Mouse (Mus musculus): ENCODE results near the gene Pdzd8. TPM values are rescaled to one million over a fixed set of nuclear protein-coding genes. Genes with fewer than 3 reads are reported as not detected.

The Pdzd8 gene
- polyA plus RNA-seq, 1 experiment from 2014 or later = 6.9 TPM

GRCm38 (mm10) chr19:59352760-59353159 lies 7.2 kb upstream of the Pdzd8 start:
- no peak overlapping the region for H3K27ac ChIP-seq
- WGBS = 22% methylated on average over 3 of the region's 3 CpGs
- no peak for ATAC-seq (replicated peaks; ENCODE audit: insufficient number of reproducible peaks, insufficient read depth, low FRiP score, low read depth)

GRCm38 (mm10) chr19:59351151-59351889 lies 5.7 kb upstream of the Pdzd8 start:
- 41% methylated on average over 15 of the region's 15 CpGs for WGBS
- Histone ChIP-seq H3K9ac (no peak overlapping the region), H3K27me3 (peaks cover 31% of the 10 kb centered on the region), H3K9me3 (replicated peaks) (no peaks in the 10 kb centered on the region), H3K4me3 (no peak overlapping the region), H3K36me3 (no peaks in the 10 kb centered on the region), H3K27ac (no peak overlapping the region), H3K4me2 (no peak overlapping the region), H3K4me1 (replicated peaks) (peaks cover 6% of the 10 kb centered on the region)
- ATAC-seq (replicated peaks; ENCODE audit: insufficient number of reproducible peaks, insufficient read depth, low FRiP score, low read depth) = no peak

More at GRCm38 (mm10) chr19:59352760-59353159, 7.2 kb upstream of the Pdzd8 start:
- no peak overlapping the region for H3K9ac ChIP-seq
- no peak overlapping the region for H3K4me3 ChIP-seq
- H3K9me3 ChIP-seq (replicated peaks) = no peaks in the 10 kb centered on the region
- H3K27me3 ChIP-seq = peaks cover 35% of the 10 kb centered on the region
- H3K4me1 ChIP-seq (replicated peaks) = peaks cover 12% of the 10 kb centered on the region
- H3K4me2 ChIP-seq = no peak overlapping the region
- H3K36me3 ChIP-seq = no peaks in the 10 kb centered on the region

DNA sequence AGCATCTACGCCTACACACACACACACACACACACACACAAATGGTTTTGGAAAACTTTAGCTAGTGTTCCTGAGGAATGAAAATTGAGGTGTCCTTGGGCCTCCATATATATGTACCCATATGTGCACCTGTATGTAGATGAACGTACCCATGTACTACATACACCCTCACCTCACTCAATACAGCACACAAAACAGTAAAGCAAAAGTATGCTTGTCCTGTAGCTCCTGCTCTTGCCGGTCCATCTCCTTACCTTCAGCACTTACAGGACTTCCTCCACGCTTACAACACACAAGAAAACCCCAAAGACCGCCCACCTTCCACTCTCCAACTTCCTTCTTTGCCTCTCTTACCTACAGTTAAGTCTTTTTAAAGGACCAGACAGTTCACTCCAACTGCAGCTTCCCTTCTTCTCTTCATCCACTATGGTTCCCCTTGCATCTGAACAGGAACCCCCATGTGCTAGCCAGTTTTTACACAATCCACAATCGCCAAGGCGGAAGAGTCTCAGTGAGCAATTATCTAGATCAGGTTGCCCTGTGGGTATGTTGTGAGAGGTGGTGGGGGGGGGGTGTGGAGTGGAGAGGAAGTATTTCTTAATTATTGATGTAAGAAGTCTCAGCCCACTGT lies 4.8 kb upstream of the Pdzd8 start:
- Histone ChIP-seq H3K27me3 (peaks cover 31% of the 10 kb centered on the region), H3K4me2 (no peak overlapping the region), H3K9ac (no peak overlapping the region), H3K36me3 (no peaks in the 10 kb centered on the region), H3K4me3 (no peak overlapping the region), H3K4me1 (replicated peaks) (peaks cover 8% of the 10 kb centered on the region), H3K9me3 (replicated peaks) (no peaks in the 10 kb centered on the region), H3K27ac (no peak overlapping the region)
- WGBS = 81% methylated on average over 7 of the region's 7 CpGs
- ATAC-seq (replicated peaks; ENCODE audit: insufficient number of reproducible peaks, insufficient read depth, low FRiP score, low read depth) = no peak

DNA sequence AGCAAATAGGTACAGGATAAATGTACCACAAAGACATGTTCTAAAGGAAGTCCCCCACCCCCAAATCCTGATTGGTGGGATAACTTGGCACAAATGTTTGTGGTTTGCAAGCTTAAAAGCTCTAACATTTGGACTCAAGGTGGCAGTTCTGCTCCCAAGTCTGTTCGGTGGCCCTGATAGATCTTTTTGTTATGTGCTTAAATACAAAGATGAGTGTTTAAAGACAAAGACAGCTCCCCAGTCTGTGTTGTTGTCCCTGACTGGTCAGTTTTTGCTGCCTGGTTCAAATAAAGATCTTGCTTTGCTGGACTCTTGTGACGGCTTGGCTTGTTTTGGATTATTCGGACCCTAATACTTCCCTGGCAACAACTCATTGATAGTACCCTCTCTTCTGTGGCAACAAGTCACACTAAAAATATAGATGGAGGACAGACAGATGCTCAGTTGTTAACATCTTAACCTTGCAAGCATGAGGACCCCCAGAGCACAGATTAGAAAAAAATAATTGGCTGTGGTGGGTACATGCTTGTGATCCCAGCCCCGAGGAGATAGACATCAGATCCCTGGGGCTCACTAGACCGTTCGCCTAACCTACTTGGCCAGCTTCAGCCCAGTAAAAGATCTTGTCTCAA lies 3.9 kb upstream of the Pdzd8 start:
- Histone ChIP-seq H3K36me3 (no peaks in the 10 kb centered on the region), H3K4me3 (no peak overlapping the region), H3K4me2 (no peak overlapping the region), H3K27ac (no peak overlapping the region), H3K27me3 (peaks cover 31% of the 10 kb centered on the region), H3K9me3 (replicated peaks) (no peaks in the 10 kb centered on the region), H3K9ac (no peak overlapping the region), H3K4me1 (replicated peaks) (peaks cover 9% of the 10 kb centered on the region)
- WGBS = 86% methylated on average over 6 of the region's 6 CpGs
- no peak for ATAC-seq (replicated peaks; ENCODE audit: insufficient number of reproducible peaks, insufficient read depth, low FRiP score, low read depth)

- Histone ChIP-seq H3K4me3 (peak overlapping the region; percentile 98), H3K4me1 (replicated peaks) (peaks cover 23% of the 10 kb centered on the region), H3K4me2 (peak overlapping the region; percentile 98), H3K9me3 (replicated peaks) (no peaks in the 10 kb centered on the region), H3K27me3 (peaks cover 11% of the 10 kb centered on the region; the same call in 1 of the 2 replicates), H3K36me3 (no peaks in the 10 kb centered on the region), H3K27ac (peak overlapping the region; percentile 94), H3K9ac (peak overlapping the region; percentile 96)
- ATAC-seq (replicated peaks; ENCODE audit: insufficient number of reproducible peaks, insufficient read depth, low FRiP score, low read depth) = no peak
- 3% methylated on average over 11 of the region's 11 CpGs for WGBS
Observed at GRCm38 (mm10) chr19:59346325-59346724, 745 bp upstream of the Pdzd8 start.

GRCm38 (mm10) chr19:59345081-59345657 lies 411 bp downstream of the Pdzd8 start:
- ATAC-seq (replicated peaks; ENCODE audit: insufficient number of reproducible peaks, insufficient read depth, low FRiP score, low read depth) = peak; percentile 44
- under 1% methylated on average over 63 of the region's 70 CpGs for WGBS
- peaks cover 27% of the 10 kb centered on the region for H3K4me1 ChIP-seq (replicated peaks)

DNA sequence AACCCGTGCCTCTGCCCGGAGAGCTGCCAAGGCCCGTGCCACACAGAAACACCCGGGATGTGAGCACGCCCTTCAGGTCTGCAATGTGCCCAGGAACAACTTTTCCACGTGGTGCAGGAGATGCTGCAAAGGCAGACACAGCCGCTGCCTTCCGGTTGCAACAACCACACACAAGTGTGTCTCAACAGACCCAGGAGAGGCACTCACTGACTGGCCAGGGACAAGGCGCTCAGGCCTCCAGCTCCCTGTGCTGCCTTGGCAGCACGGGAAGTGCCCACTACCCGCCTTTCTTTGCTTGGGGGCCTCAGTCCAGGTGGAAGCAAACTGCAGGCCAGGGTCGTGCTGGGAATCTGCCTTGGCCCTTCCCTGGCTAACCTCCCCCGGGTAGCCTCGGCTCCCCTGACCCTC lies 1.3 kb downstream of the Pdzd8 start:
- under 1% methylated on average over 14 of the region's 14 CpGs for WGBS
- Histone ChIP-seq H3K36me3 (no peaks in the 10 kb centered on the region), H3K9me3 (replicated peaks) (no peaks in the 10 kb centered on the region), H3K27me3 (peaks cover 6% of the 10 kb centered on the region; the same call in 1 of the 2 replicates), H3K4me3 (peak overlapping the region; percentile 98), H3K9ac (peak overlapping the region; percentile 96), H3K4me2 (peak overlapping the region; percentile 98), H3K27ac (peak overlapping the region; percentile 94; the same call in 1 of the 2 replicates), H3K4me1 (replicated peaks) (peaks cover 27% of the 10 kb centered on the region)
- no peak for ATAC-seq (replicated peaks; ENCODE audit: insufficient number of reproducible peaks, insufficient read depth, low FRiP score, low read depth)

More at GRCm38 (mm10) chr19:59345081-59345657, 411 bp downstream of the Pdzd8 start:
- peaks cover 11% of the 10 kb centered on the region; the same call in 1 of the 2 replicates for H3K27me3 ChIP-seq
- H3K4me2 ChIP-seq = peak overlapping the region; percentile 98
- H3K27ac ChIP-seq = peak overlapping the region; percentile 94
- no peaks in the 10 kb centered on the region for H3K9me3 ChIP-seq (replicated peaks)
- no peaks in the 10 kb centered on the region for H3K36me3 ChIP-seq
- peak overlapping the region; percentile 96 for H3K9ac ChIP-seq
- H3K4me3 ChIP-seq = peak overlapping the region; percentile 98

GRCm38 (mm10) chr19:59342964-59343363 lies 2.6 kb downstream of the Pdzd8 start:
- WGBS = 40% methylated on average over 2 of the region's 2 CpGs
- no peak overlapping the region for H3K27ac ChIP-seq
- H3K4me3 ChIP-seq = peak overlapping the region; percentile 98
- peak overlapping the region; percentile 17; the same call in 1 of the 2 replicates for H3K9ac ChIP-seq
- H3K4me1 ChIP-seq (replicated peaks) = peaks cover 30% of the 10 kb centered on the region
- ATAC-seq (replicated peaks; ENCODE audit: insufficient number of reproducible peaks, insufficient read depth, low FRiP score, low read depth) = no peak
- H3K36me3 ChIP-seq = no peaks in the 10 kb centered on the region
- H3K27me3 ChIP-seq = 0 out of 2 replicates have a peak, but pooled peaks cover 3% of the 10 kb centered on the region
- H3K9me3 ChIP-seq (replicated peaks) = no peaks in the 10 kb centered on the region
- peak overlapping the region; percentile 98 for H3K4me2 ChIP-seq

- no peak for ATAC-seq (replicated peaks; ENCODE audit: insufficient number of reproducible peaks, insufficient read depth, low FRiP score, low read depth)
- Histone ChIP-seq H3K27ac (no peak overlapping the region), H3K4me2 (no peak overlapping the region), H3K9me3 (replicated peaks) (no peaks in the 10 kb centered on the region), H3K9ac (no peak overlapping the region), H3K4me3 (no peak overlapping the region), H3K36me3 (no peaks in the 10 kb centered on the region), H3K27me3 (no peaks in the 10 kb centered on the region), H3K4me1 (replicated peaks) (peaks cover 26% of the 10 kb centered on the region)
- WGBS = 79% methylated on average over 3 of the region's 3 CpGs
Observed at GRCm38 (mm10) chr19:59339908-59340307, 5.7 kb downstream of the Pdzd8 start.

- Histone ChIP-seq H3K4me3 (no peak overlapping the region), H3K4me2 (no peak overlapping the region), H3K4me1 (replicated peaks) (peaks cover 12% of the 10 kb centered on the region), H3K9ac (no peak overlapping the region), H3K27ac (no peak overlapping the region), H3K9me3 (replicated peaks) (no peaks in the 10 kb centered on the region), H3K36me3 (no peaks in the 10 kb centered on the region), H3K27me3 (no peaks in the 10 kb centered on the region)
- WGBS = 84% methylated on average over 3 of the region's 3 CpGs
- ATAC-seq (replicated peaks; ENCODE audit: insufficient number of reproducible peaks, insufficient read depth, low FRiP score, low read depth) = no peak
Observed at GRCm38 (mm10) chr19:59337872-59338681, 7.5 kb downstream of the Pdzd8 start.
